Mouse (Mus musculus) kidney, embryonic 14.5 days (tissue): ENCODE data around the gene Adgrd1. TPM values are rescaled to one million over a fixed set of nuclear protein-coding genes. Genes with fewer than 3 reads are reported as not detected.

Experiments
- ATAC-seq: fragments of 200-750 bp; cut with Nextera tagmentation; 2 replicates; pipeline ENCODE4 v1.8.0; 2017; ENCODE audit warnings: moderate number of reproducible peaks, mild to moderate bottlenecking, moderate TSS enrichment, moderate library complexity; ENCODE audit not compliant: low FRiP score, low TSS enrichment
- H3K27ac ChIP-seq: fragments of 300-500 bp; sonication (generic); 2 replicates; pipeline ENCODE4 v1.5.1; 2014; ENCODE audit warnings: low read depth, mild to moderate bottlenecking, low read length, moderate library complexity, mixed read lengths
- H3K27me3 ChIP-seq: fragments of 300-500 bp; sonication (generic); 2 replicates; pipeline ENCODE4 v1.6.1; 2014; ENCODE audit warnings: mild to moderate bottlenecking, low read length; ENCODE audit not compliant: control insufficient read depth, insufficient read depth
- H3K36me3 ChIP-seq: fragments of 300-500 bp; sonication (generic); 2 replicates; pipeline ENCODE4 v1.6.1; 2014; ENCODE audit warnings: low read length, mixed read lengths; ENCODE audit not compliant: control insufficient read depth, insufficient read depth
- H3K4me1 ChIP-seq: fragments of 300-500 bp; sonication (generic); 2 replicates; pipeline ENCODE4 v1.6.1; 2014; ENCODE audit warnings: low read length, mixed read lengths; ENCODE audit not compliant: control insufficient read depth, insufficient read depth
- H3K4me2 ChIP-seq: fragments of 300-500 bp; sonication (generic); replicated peaks from 2 replicates; pipeline ENCODE4 v1.6.1; 2014; ENCODE audit warnings: low read depth, mild to moderate bottlenecking, low read length
- H3K4me3 ChIP-seq: fragments of 300-500 bp; sonication (generic); 2 replicates; pipeline ENCODE4 v1.5.1; 2014; ENCODE audit warnings: mild to moderate bottlenecking, low read length
- H3K9ac ChIP-seq: fragments of 300-500 bp; sonication (generic); 2 replicates; pipeline ENCODE4 v1.6.1; 2014; ENCODE audit warnings: low read depth, mild to moderate bottlenecking, low read length, moderate library complexity
- H3K9me3 ChIP-seq: fragments of 300-500 bp; sonication (generic); 2 replicates; pipeline ENCODE4 v1.6.1; 2016; ENCODE audit warnings: low read length; ENCODE audit not compliant: control insufficient read depth
- WGBS: fragments of 180-500 bp; shearing (Covaris S2); extraction: QIAGEN DNeasy Blood & Tissue Kit; methylation state at CpG from one replicate; pipeline ENCODE4 v1.1.7; 2014; 5-methylcytosine and 5-hydroxymethylcytosine counted together
- polyA plus RNA-seq: library from polyadenylated mRNA; unstranded; fragments of >200 nt; fragmentation: Nextera tagmentation; extraction: Ambion mirVana; gene quantifications from 2 replicates; pipeline ENCODE4 v1.2.1, GENCODE M21; 2014

Adgrd1 gene
- polyA plus RNA-seq, 1 experiment from 2014 or later, result 0.51 TPM

- 0 out of 2 replicates have a peak, but pooled peaks cover 3% of the 10 kb centered on the region for H3K27me3 ChIP-seq
- WGBS, result 4% methylated on average over 22 of the region's 22 CpGs
- H3K9me3 ChIP-seq, result no peaks in the 10 kb centered on the region
- H3K4me1 ChIP-seq, result peaks cover 14% of the 10 kb centered on the region; the same call in 1 of the 2 replicates
- H3K36me3 ChIP-seq, result no peaks in the 10 kb centered on the region
- ATAC-seq, result peak; percentile 34; the same call in 1 of the 2 replicates
- no peak overlapping the region for H3K4me3 ChIP-seq
- no peak overlapping the region for H3K9ac ChIP-seq
- H3K27ac ChIP-seq, result no peak overlapping the region
- peak overlapping the region; percentile 31 for H3K4me2 ChIP-seq
Observed at GRCm38 (mm10) chr5:129217481-129218221, 121.1 kb downstream of the Adgrd1 start.

- Histone ChIP-seq H3K4me1 (peaks cover 14% of the 10 kb centered on the region; the same call in 1 of the 2 replicates), H3K27ac (no peak overlapping the region), H3K9ac (no peak overlapping the region), H3K4me3 (no peak overlapping the region), H3K9me3 (no peaks in the 10 kb centered on the region), H3K27me3 (0 out of 2 replicates have a peak, but pooled peaks cover under 1% of the 10 kb centered on the region), H3K4me2 (no peak overlapping the region), H3K36me3 (no peaks in the 10 kb centered on the region)
- ATAC-seq, result peak; percentile 65
- WGBS, result 4% methylated on average over 2 of the region's 3 CpGs
Observed at GRCm38 (mm10) chr5:129218222-129218505, 121.6 kb downstream of the Adgrd1 start.

GRCm38 (mm10) chr5:129218537-129218981, 122.0 kb downstream of the Adgrd1 start:
- no peak overlapping the region for H3K4me3 ChIP-seq
- peak; percentile 65 for ATAC-seq
- peaks cover 14% of the 10 kb centered on the region; the same call in 1 of the 2 replicates for H3K4me1 ChIP-seq
- H3K4me2 ChIP-seq, result no peak overlapping the region
- no peaks in the 10 kb centered on the region for H3K36me3 ChIP-seq
- no peak overlapping the region for H3K9ac ChIP-seq
- H3K27ac ChIP-seq, result no peak overlapping the region; the same call in 1 of the 2 replicates
- WGBS, result 7% methylated on average over 8 of the region's 8 CpGs
- H3K9me3 ChIP-seq, result no peaks in the 10 kb centered on the region
- no peaks in the 10 kb centered on the region for H3K27me3 ChIP-seq

GRCm38 (mm10) chr5:129219178-129219760, 122.7 kb downstream of the Adgrd1 start:
- Histone ChIP-seq H3K4me3 (no peak overlapping the region), H3K9ac (no peak overlapping the region), H3K4me1 (peaks cover 14% of the 10 kb centered on the region; the same call in 1 of the 2 replicates), H3K4me2 (no peak overlapping the region), H3K9me3 (no peaks in the 10 kb centered on the region), H3K27ac (no peak overlapping the region), H3K27me3 (no peaks in the 10 kb centered on the region), H3K36me3 (no peaks in the 10 kb centered on the region)
- ATAC-seq, result no peak
- WGBS, result 83% methylated on average over 5 of the region's 5 CpGs

- Histone ChIP-seq H3K9me3 (no peaks in the 10 kb centered on the region), H3K4me1 (no peaks in the 10 kb centered on the region), H3K27ac (no peak overlapping the region), H3K27me3 (no peaks in the 10 kb centered on the region), H3K4me2 (no peak overlapping the region), H3K9ac (no peak overlapping the region), H3K36me3 (no peaks in the 10 kb centered on the region), H3K4me3 (no peak overlapping the region)
- ATAC-seq, result no peak
- WGBS, result 73% methylated on average over 33 of the region's 33 CpGs
Observed at GRCm38 (mm10) chr5:129225810-129226450, 129.4 kb downstream of the Adgrd1 start.

- no peaks in the 10 kb centered on the region for H3K27me3 ChIP-seq
- no peaks in the 10 kb centered on the region for H3K36me3 ChIP-seq
- H3K4me1 ChIP-seq, result no peaks in the 10 kb centered on the region
- no peak overlapping the region for H3K27ac ChIP-seq
- H3K4me2 ChIP-seq, result no peak overlapping the region
- no peak overlapping the region for H3K9ac ChIP-seq
- no peak for ATAC-seq
- WGBS, result 88% methylated on average over 2 of the region's 2 CpGs
- no peaks in the 10 kb centered on the region for H3K9me3 ChIP-seq
- no peak overlapping the region for H3K4me3 ChIP-seq
Observed at GRCm38 (mm10) chr5:129228171-129228570, 131.6 kb downstream of the Adgrd1 start.

GRCm38 (mm10) chr5:129233301-129233700, 136.8 kb downstream of the Adgrd1 start:
- no peak for ATAC-seq
- Histone ChIP-seq H3K4me3 (no peak overlapping the region), H3K9me3 (no peaks in the 10 kb centered on the region), H3K9ac (no peak overlapping the region), H3K27me3 (no peaks in the 10 kb centered on the region), H3K4me1 (no peaks in the 10 kb centered on the region), H3K27ac (no peak overlapping the region), H3K4me2 (no peak overlapping the region), H3K36me3 (no peaks in the 10 kb centered on the region)
- 94% methylated on average over 4 of the region's 4 CpGs for WGBS

- Histone ChIP-seq H3K27ac (no peak overlapping the region), H3K4me1 (no peaks in the 10 kb centered on the region), H3K9me3 (no peaks in the 10 kb centered on the region), H3K27me3 (no peaks in the 10 kb centered on the region), H3K9ac (no peak overlapping the region), H3K4me2 (no peak overlapping the region), H3K4me3 (no peak overlapping the region), H3K36me3 (no peaks in the 10 kb centered on the region)
- WGBS, result 83% methylated on average over 7 of the region's 7 CpGs
- no peak for ATAC-seq
Observed at GRCm38 (mm10) chr5:129233881-129234432, 137.4 kb downstream of the Adgrd1 start.

GRCm38 (mm10) chr5:129236366-129236765, 139.8 kb downstream of the Adgrd1 start:
- no peak overlapping the region for H3K4me3 ChIP-seq
- H3K4me2 ChIP-seq, result no peak overlapping the region
- H3K4me1 ChIP-seq, result no peaks in the 10 kb centered on the region
- peak; percentile 32 for ATAC-seq
- H3K9ac ChIP-seq, result no peak overlapping the region
- 68% methylated on average over 11 of the region's 11 CpGs for WGBS
- H3K27me3 ChIP-seq, result no peaks in the 10 kb centered on the region
- no peaks in the 10 kb centered on the region for H3K9me3 ChIP-seq
- H3K27ac ChIP-seq, result no peak overlapping the region
- H3K36me3 ChIP-seq, result no peaks in the 10 kb centered on the region
